Mouse (Mus musculus): ENCODE measurements around the gene Tubgcp3.
A peak's percentile ranks its signal among the peaks of the same experiment; 100 is the strongest.
"Not testable (repeated sequence)": the region's sequence is repeated elsewhere in the genome, so short reads cannot be mapped to it uniquely, and the experiment has no call there.

Gene Tubgcp3

GRCm38 (mm10) chr8:12672056-12672881, at the start of gene Tubgcp3:
TSS of gene Tubgcp3 (minus strand) at chr8:12672248.
- peak; percentile 85 for DNase-seq (ENCODE audit: low spot score)

DNA sequence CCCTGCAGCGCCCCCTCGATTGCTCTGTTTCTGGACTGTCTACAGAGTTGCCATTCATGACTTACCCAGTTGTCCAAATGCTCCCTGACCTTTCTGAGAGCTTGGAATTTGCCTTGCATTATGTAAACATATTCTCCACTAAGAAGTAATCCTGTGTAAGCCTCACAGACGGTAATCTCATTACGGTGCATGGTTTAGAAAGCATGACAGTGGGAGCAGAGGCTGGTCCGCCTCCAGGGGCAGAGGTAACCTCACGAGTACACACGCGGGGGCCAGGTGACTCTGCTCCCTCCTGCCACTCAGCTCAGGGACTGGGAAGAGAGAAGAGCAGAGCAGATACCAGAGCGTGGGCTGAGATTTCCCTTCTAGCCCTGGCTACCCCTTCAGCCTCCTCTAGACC, 47.0 kb upstream of the Tubgcp3 start:
- peak; percentile 75 for DNase-seq (ENCODE audit: low spot score)

DNA sequence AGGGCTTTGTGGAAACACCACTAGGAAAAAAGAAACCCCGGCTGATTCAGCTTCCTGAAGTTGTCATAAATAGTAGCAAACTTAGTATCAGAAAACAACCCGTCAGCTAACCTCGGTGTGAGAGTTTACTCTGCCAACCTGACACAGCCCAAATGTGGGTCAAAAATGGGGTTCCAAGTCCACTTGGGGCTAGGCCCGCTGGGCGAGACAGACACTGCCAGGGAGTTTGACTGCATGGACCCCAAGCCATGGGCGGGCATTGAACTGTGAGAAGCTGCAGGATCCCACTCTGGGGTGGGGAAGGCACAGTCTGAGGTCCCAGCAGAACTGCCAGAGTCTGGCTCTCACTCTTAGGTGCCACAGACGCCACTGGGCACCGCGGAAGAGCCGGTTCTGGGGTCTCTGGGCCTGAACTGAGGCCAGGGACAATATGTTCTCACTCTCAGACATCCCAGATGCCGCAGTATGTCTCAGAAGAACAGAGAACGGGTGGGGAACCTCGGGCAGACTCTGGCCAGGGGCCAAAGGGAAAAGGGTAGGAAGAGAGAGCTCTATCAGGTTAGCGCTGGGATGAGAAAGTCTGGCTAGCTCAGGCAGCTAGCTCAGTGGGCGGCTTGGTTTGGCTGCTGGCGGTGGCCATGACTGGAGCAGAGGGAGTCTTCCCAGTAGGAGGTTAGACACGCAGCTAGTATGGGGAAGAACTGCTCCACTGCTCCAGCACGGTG, 44.0 kb upstream of the Tubgcp3 start:
- DNase-seq (ENCODE audit: low spot score): no peak

- DNase-seq (ENCODE audit: low spot score): no peak
Observed at GRCm38 (mm10) chr8:12711623-12712022, 39.6 kb upstream of the Tubgcp3 start.

DNA sequence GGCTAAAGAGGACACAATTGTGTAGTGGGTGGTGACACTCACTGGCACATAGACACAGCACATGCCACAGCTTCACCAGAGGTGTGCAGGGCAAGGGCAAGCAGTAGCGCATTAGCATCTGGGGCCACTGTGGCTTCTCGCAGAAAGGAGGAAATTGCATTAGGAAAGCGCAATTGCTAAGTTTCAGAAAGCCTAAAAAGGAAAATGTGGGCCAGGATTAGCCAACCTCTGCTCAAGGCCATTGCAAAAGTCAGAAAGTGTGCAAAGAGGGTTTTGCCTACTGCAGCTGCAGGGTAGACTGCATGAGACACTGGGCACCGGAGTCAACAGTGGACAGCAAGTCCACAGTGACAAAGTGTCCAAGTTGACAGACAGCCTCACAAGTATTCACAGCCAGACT, 31.5 kb upstream of the Tubgcp3 start:
- no peak for DNase-seq (ENCODE audit: low spot score)

DNA sequence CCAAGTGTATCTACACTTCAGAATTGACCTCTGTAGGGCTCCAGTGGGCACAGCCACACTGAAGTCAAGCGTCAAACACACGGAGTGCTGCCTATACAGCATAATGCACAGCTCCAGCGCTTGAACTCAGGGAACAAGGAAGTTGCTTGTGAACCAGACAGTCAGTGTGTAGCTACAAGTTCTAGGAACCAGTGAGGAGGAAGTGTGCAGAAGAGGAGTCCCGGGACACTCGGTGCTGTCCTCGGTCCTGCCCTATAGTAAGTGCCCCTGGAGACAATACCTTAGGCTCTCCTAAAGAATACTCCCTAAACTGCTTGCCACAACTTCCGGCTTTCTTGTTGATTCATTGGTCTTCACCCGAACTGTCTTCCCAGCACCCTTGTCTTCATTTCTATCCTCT, 30.2 kb upstream of the Tubgcp3 start:
- no peak for DNase-seq (ENCODE audit: low spot score)

DNA sequence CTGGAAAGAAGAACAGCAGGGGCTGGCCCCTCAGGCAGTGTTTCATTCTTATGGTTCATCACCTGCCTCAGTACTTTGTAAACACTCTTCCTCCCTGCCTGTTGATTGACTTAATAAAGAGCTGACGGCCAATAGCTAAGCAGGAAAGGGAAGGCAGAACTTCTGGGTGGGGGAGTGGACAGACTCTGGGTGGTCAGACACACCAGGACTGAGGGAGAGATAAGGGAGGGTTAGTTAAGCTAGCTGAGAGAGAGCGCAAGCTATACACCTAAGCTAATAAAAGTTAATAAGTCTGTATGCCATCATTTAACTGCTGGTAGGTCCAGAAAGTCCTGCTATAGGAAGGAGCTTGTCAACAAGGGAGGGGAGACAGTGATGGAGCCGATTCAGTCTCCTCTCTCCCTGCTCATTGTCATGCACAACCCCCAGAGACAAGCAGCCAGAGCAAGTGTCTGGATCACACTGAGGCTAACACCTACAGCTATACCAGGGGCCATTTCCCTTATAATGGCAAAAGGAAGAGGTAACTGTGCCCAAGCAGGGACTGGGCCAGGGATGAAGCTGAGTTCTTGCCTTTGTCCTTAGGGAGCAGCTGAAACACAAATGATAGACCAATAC, 26.7 kb upstream of the Tubgcp3 start:
- no peak for DNase-seq (ENCODE audit: low spot score)

DNA sequence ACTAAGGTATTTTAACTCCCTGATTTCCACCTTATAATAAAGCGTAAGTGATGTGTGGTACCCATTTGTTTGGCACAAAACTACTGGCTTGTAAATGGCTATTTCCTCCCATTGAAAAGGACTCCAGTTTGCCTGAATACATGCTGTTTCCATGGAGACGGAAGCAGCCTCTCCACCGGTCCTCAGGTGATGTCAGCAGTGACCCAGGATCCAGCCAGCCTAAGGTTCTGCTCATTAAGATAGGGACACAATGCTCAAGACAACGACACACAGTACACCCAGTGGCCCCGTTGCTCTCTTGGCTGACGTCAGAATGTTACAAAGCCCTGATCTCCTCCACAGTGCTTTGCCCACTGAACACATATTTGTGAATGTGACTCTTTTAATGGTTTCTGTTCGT, 16.8 kb upstream of the Tubgcp3 start:
- DNase-seq (ENCODE audit: low spot score): no peak

GRCm38 (mm10) chr8:12677529-12677928, 5.5 kb upstream of the Tubgcp3 start:
- peak; percentile 50 for DNase-seq (ENCODE audit: low spot score)

- no peak for DNase-seq (ENCODE audit: low spot score)
Observed at GRCm38 (mm10) chr8:12671473-12672055, 484 bp downstream of the Tubgcp3 start.

GRCm38 (mm10) chr8:12670965-12671364, 1.1 kb downstream of the Tubgcp3 start:
- DNase-seq (ENCODE audit: low spot score): no peak

DNA sequence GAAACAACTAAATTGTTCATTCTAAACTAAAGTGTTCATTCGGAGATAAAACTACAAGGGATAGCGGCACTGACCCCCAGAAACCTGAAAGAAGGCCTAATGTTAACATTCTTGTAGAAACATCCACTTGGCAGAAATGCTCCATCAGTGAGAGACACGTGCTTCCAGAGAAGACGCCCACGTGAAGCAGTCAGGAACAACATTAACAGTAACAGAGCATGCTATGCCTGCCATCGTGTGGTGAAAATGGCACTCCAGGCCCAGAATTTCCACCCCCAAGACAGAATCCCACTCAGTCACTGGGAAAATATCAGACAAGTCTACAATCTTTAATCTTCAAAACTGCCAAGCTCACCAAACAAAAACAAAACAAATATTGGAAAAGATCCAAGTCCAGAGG, 3.2 kb downstream of the Tubgcp3 start:
- no peak for DNase-seq (ENCODE audit: low spot score)

- DNase-seq (ENCODE audit: low spot score): not testable (repeated sequence)
Observed at GRCm38 (mm10) chr8:12666530-12666929, 5.5 kb downstream of the Tubgcp3 start.

GRCm38 (mm10) chr8:12663105-12663456, 9.0 kb downstream of the Tubgcp3 start:
- DNase-seq (ENCODE audit: low spot score): no peak

GRCm38 (mm10) chr8:12662375-12663104, 9.5 kb downstream of the Tubgcp3 start:
- DNase-seq (ENCODE audit: low spot score): no peak

DNA sequence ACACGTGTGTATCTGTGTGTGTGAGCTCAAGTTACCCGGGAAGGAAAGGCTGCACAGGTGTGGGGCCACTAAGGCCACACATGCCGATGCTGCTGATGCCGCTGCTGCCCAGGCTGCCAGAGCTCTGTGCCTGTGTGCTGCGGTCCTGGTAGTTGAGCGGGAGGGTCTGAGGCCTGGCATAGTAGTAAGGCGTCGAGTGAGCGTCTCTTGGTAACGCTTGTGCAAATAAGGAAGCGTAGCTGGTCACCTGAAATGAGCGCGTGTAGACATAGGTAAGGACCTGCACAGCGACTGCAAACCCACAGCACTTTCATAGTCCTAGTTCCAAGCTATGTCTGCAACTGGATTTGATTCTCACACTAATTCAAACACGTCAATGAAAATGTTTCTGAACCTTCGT, 14.6 kb downstream of the Tubgcp3 start:
- DNase-seq (ENCODE audit: low spot score): no peak

- no peak for DNase-seq (ENCODE audit: low spot score)
Observed at GRCm38 (mm10) chr8:12651246-12651645, 20.8 kb downstream of the Tubgcp3 start.

DNA sequence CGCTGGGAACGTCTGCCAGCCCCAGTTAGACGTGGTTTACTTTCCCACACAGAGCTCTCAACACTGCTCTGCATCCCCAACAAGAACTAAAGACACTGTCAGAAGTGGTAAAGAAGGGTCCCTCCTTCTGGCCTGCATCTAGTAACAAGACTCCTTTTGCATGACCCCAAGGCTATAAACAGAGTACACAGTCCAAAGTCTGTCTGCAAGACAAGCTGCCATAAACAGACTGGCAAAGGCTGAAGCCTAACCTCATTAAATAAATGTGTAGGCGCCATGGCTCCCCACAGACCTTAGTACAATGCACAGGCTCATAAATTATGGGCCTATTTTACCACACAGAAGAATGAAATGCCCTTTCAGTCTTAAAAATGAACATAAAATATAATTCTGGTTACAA, 21.6 kb downstream of the Tubgcp3 start:
- no peak for DNase-seq (ENCODE audit: low spot score)

DNA sequence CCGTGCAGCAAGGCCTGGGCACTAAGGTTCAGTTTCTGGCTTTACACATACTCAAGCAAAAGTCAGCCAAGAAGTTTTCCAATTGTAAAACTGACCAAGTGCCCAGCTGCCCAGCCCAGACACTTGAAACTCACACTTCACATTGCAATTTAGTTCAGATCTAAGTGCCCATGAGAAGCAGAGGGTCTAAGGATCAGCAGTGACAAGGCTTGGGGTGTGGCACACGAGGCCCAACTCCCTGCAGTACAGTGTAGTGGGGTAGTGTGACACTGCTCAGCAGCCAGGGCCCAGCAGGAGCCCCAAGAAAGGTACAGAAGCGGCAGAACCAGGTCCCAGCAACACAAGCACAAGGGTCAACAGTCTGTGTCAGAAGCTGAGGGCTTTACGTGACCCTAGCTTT, 23.1 kb downstream of the Tubgcp3 start:
- DNase-seq (ENCODE audit: low spot score): no peak

GRCm38 (mm10) chr8:12646536-12646935, 25.5 kb downstream of the Tubgcp3 start:
- DNase-seq (ENCODE audit: low spot score): peak; percentile 82

GRCm38 (mm10) chr8:12644894-12645293, 27.2 kb downstream of the Tubgcp3 start:
- no peak for DNase-seq (ENCODE audit: low spot score)

DNA sequence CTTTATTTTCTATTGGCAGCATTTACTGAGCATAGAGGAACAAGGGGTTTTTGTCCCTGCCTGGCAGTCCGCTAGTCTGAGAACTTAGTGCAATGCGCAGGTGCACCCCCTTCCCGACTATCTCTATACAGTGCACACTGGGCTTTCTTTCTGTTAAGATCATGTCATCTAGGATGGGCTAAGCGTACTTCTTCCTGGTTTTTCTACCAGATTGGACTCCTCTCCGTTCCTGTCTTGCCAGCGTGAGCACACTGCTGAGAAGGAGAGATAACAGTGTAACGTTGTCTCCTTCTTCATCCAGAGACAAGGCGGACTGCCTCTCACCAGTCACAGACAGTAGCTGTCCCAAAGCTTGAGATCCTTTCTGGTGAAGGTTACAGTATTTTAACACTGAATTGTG, 27.7 kb downstream of the Tubgcp3 start:
- DNase-seq (ENCODE audit: low spot score): no peak

Data from yolk sac, embryonic 10.5 days (tissue).